Mouse (Mus musculus) gastrocnemius, adult 2 months (tissue): ENCODE results near the gene Rarb. TPM values are rescaled to one million over a fixed set of nuclear protein-coding genes. Genes with fewer than 3 reads are reported as not detected.
A peak's percentile ranks its signal among the peaks of the same experiment; 100 is the strongest.

Experiments used
- DNase-seq: peaks from one replicate; pipeline ENCODE4 v3.0.0; 2022
- H3K27ac ChIP-seq: fragments of 200-600 bp; 2 replicates; pipeline ENCODE4 v1.8.1; 2022; ENCODE audit warnings: mild to moderate bottlenecking
- H3K4me3 ChIP-seq: fragments of 200-600 bp; 2 replicates; pipeline ENCODE4 v1.8.1; 2022; ENCODE audit warnings: mild to moderate bottlenecking, moderate library complexity
- CTCF ChIP-seq: fragments of 200-600 bp; IDR thresholded peaks from 2 replicates; pipeline ENCODE4 v1.8.1; 2022; ENCODE audit warnings: antibody characterized with exemption, mild to moderate bottlenecking, moderate library complexity
- intact Hi-C: fragments of 180-260 bp; cut with DNase I; formaldehyde crosslinking; loops from one replicate; pipeline ENCODE4 v1.15.1; 2025
- total RNA-seq, 2 experiments: library from RNA; stranded (reverse); gene quantifications; 2 replicates each; pipeline ENCODE4 v1.2.3; 2021

Gene Rarb
- total RNA-seq, 2 experiments from 2014 or later: 12.9 to 13.1 TPM

- Histone ChIP-seq H3K27ac (peak overlapping the region; percentile 20; the same call in 1 of the 2 replicates), H3K4me3 (no peak overlapping the region)
- TF ChIP-seq CTCF: no peak
- DNase-seq: peak; percentile 46
- intact Hi-C loops: no loop called here
Measured at GRCm38 (mm10) chr14:16537433-16537832, 281.5 kb downstream of the Rarb start.

- H3K4me3 ChIP-seq: no peak overlapping the region
- intact Hi-C loops: no loop called here
- TF ChIP-seq CTCF: no peak
Measured at GRCm38 (mm10) chr14:16528631-16529030, 290.3 kb downstream of the Rarb start.

GRCm38 (mm10) chr14:16526120-16526519 lies 292.8 kb downstream of the Rarb start:
- peak; percentile 57 for TF ChIP-seq CTCF
- H3K4me3 ChIP-seq: no peak overlapping the region
- intact Hi-C loops: loop anchor here (2.0 kb wide), 1 partner anchor 91 kb away; no protein-coding TSS in a partner anchor
- DNase-seq: peak; percentile 75
- H3K27ac ChIP-seq: peak overlapping the region; percentile 31; the same call in 1 of the 2 replicates

More at GRCm38 (mm10) chr14:16528631-16529030, 290.3 kb downstream of the Rarb start:
- H3K27ac ChIP-seq: no peak overlapping the region
- no peak for DNase-seq

GRCm38 (mm10) chr14:16525137-16525924 lies 293.6 kb downstream of the Rarb start:
- intact Hi-C loops: no loop called here
- H3K4me3 ChIP-seq: no peak overlapping the region
- DNase-seq: no peak
- TF ChIP-seq CTCF: no peak
- H3K27ac ChIP-seq: peak overlapping the region; percentile 6; the same call in 1 of the 2 replicates

- intact Hi-C loops: no loop called here
- no peak for DNase-seq
- TF ChIP-seq CTCF: no peak
- H3K4me3 ChIP-seq: no peak overlapping the region
- H3K27ac ChIP-seq: no peak overlapping the region
Measured at GRCm38 (mm10) chr14:16522852-16523251, 296.1 kb downstream of the Rarb start.

GRCm38 (mm10) chr14:16519588-16520167 lies 299.3 kb downstream of the Rarb start:
- H3K4me3 ChIP-seq: no peak overlapping the region
- peak overlapping the region; percentile 78; the same call in 1 of the 2 replicates for H3K27ac ChIP-seq
- DNase-seq: no peak
- no peak; the same call in 1 of the 2 replicates for TF ChIP-seq CTCF
- intact Hi-C loops: no loop called here

GRCm38 (mm10) chr14:16517958-16518357 lies 301.0 kb downstream of the Rarb start:
- no peak overlapping the region; the same call in 1 of the 2 replicates for H3K4me3 ChIP-seq
- DNase-seq: no peak
- peak overlapping the region; percentile 78 for H3K27ac ChIP-seq
- no peak for TF ChIP-seq CTCF
- intact Hi-C loops: no loop called here

GRCm38 (mm10) chr14:16515731-16516130 lies 303.2 kb downstream of the Rarb start:
- Histone ChIP-seq H3K27ac (peak overlapping the region; percentile 20; the same call in 1 of the 2 replicates), H3K4me3 (no peak overlapping the region)
- DNase-seq: no peak
- intact Hi-C loops: no loop called here
- TF ChIP-seq CTCF: no peak

- DNase-seq: peak; percentile 36
- H3K27ac ChIP-seq: peak overlapping the region; percentile 67
- no peak for TF ChIP-seq CTCF
- intact Hi-C loops: loop anchor here (5.0 kb wide), 1 partner anchor 68 kb away; no protein-coding TSS in a partner anchor
- H3K4me3 ChIP-seq: no peak overlapping the region
Measured at GRCm38 (mm10) chr14:16510574-16510973, 308.4 kb downstream of the Rarb start.

- DNase-seq: no peak
- no peak for TF ChIP-seq CTCF
- Histone ChIP-seq H3K4me3 (no peak overlapping the region), H3K27ac (peak overlapping the region; percentile 67)
- intact Hi-C loops: loop anchor here (5.0 kb wide), 1 partner anchor 68 kb away; no protein-coding TSS in a partner anchor
Measured at GRCm38 (mm10) chr14:16509825-16510224, 309.1 kb downstream of the Rarb start.

GRCm38 (mm10) chr14:16508760-16509159 lies 310.2 kb downstream of the Rarb start:
- H3K27ac ChIP-seq: peak overlapping the region; percentile 28; the same call in 1 of the 2 replicates
- intact Hi-C loops: no loop called here
- DNase-seq: no peak
- TF ChIP-seq CTCF: no peak
- no peak overlapping the region for H3K4me3 ChIP-seq

GRCm38 (mm10) chr14:16497226-16497661 lies 321.7 kb downstream of the Rarb start:
- intact Hi-C loops: loop anchor here (5.0 kb wide), 1 partner anchor 50 kb away; no protein-coding TSS in a partner anchor
- DNase-seq: peak; percentile 86
- no peak for TF ChIP-seq CTCF
- Histone ChIP-seq H3K4me3 (peak overlapping the region; percentile 10), H3K27ac (peak overlapping the region; percentile 82)

GRCm38 (mm10) chr14:16483656-16484380 lies 335.1 kb downstream of the Rarb start:
- TF ChIP-seq CTCF: no peak
- H3K27ac ChIP-seq: peak overlapping the region; percentile 43; the same call in 1 of the 2 replicates
- no peak overlapping the region for H3K4me3 ChIP-seq
- intact Hi-C loops: no loop called here
- DNase-seq: no peak
